Mouse (Mus musculus) right cerebral cortex, postnatal 10 days (tissue): ENCODE data around the gene Rhog.

Experiments used
- DNase-seq, 2 experiments: peaks; one replicate each; pipeline ENCODE4 v3.0.0; 2021; ENCODE audit warnings: low spot score in 2 of 2

Gene Rhog

GRCm38 (mm10) chr7:102222336-102222735, 33.5 kb downstream of the Rhog start:
- peak in 1 of 2 experiments; percentile 51 for DNase-seq

- no peak for DNase-seq
Measured at GRCm38 (mm10) chr7:102221899-102222298, 34.0 kb downstream of the Rhog start.

GRCm38 (mm10) chr7:102211071-102211470, 44.8 kb downstream of the Rhog start:
- DNase-seq: no peak

- DNase-seq: peak; percentile 100
Measured at GRCm38 (mm10) chr7:102209756-102210721, 45.8 kb downstream of the Rhog start, which contains the start of the genes Nup98 and Pgap2. Gene Nup98 (minus strand): TSS chr7:102210176. Gene Pgap2 (plus strand): TSS chr7:102210208.

- DNase-seq: no peak
Measured at GRCm38 (mm10) chr7:102208806-102209363, 47.0 kb downstream of the Rhog start.

- no peak for DNase-seq
Measured at GRCm38 (mm10) chr7:102205646-102206045, 50.2 kb downstream of the Rhog start.

GRCm38 (mm10) chr7:102204296-102204857, 51.5 kb downstream of the Rhog start:
- no peak for DNase-seq

GRCm38 (mm10) chr7:102200996-102201785, 54.7 kb downstream of the Rhog start:
- no peak for DNase-seq

GRCm38 (mm10) chr7:102200576-102200975, 55.3 kb downstream of the Rhog start:
- DNase-seq: no peak

GRCm38 (mm10) chr7:102192356-102192755, 63.5 kb downstream of the Rhog start:
- DNase-seq: no peak
